Mouse (Mus musculus) kidney, embryonic 14.5 days (tissue): ENCODE results near the gene Iqschfp. TPM values are rescaled to one million over a fixed set of nuclear protein-coding genes. Genes with fewer than 3 reads are reported as not detected.

ENCODE experiments used
- ATAC-seq: fragments of 200-750 bp; cut with Nextera tagmentation; 2 replicates; pipeline ENCODE4 v1.8.0; 2017; ENCODE audit warnings: moderate number of reproducible peaks, mild to moderate bottlenecking, moderate TSS enrichment, moderate library complexity; ENCODE audit not compliant: low FRiP score, low TSS enrichment
- H3K27ac ChIP-seq: fragments of 300-500 bp; sonication (generic); 2 replicates; pipeline ENCODE4 v1.5.1; 2014; ENCODE audit warnings: low read depth, mild to moderate bottlenecking, low read length, moderate library complexity, mixed read lengths
- H3K27me3 ChIP-seq: fragments of 300-500 bp; sonication (generic); 2 replicates; pipeline ENCODE4 v1.6.1; 2014; ENCODE audit warnings: mild to moderate bottlenecking, low read length; ENCODE audit not compliant: control insufficient read depth, insufficient read depth
- H3K36me3 ChIP-seq: fragments of 300-500 bp; sonication (generic); 2 replicates; pipeline ENCODE4 v1.6.1; 2014; ENCODE audit warnings: low read length, mixed read lengths; ENCODE audit not compliant: control insufficient read depth, insufficient read depth
- H3K4me1 ChIP-seq: fragments of 300-500 bp; sonication (generic); 2 replicates; pipeline ENCODE4 v1.6.1; 2014; ENCODE audit warnings: low read length, mixed read lengths; ENCODE audit not compliant: control insufficient read depth, insufficient read depth
- H3K4me2 ChIP-seq: fragments of 300-500 bp; sonication (generic); replicated peaks from 2 replicates; pipeline ENCODE4 v1.6.1; 2014; ENCODE audit warnings: low read depth, mild to moderate bottlenecking, low read length
- H3K4me3 ChIP-seq: fragments of 300-500 bp; sonication (generic); 2 replicates; pipeline ENCODE4 v1.5.1; 2014; ENCODE audit warnings: mild to moderate bottlenecking, low read length
- H3K9ac ChIP-seq: fragments of 300-500 bp; sonication (generic); 2 replicates; pipeline ENCODE4 v1.6.1; 2014; ENCODE audit warnings: low read depth, mild to moderate bottlenecking, low read length, moderate library complexity
- H3K9me3 ChIP-seq: fragments of 300-500 bp; sonication (generic); 2 replicates; pipeline ENCODE4 v1.6.1; 2016; ENCODE audit warnings: low read length; ENCODE audit not compliant: control insufficient read depth
- WGBS: fragments of 180-500 bp; shearing (Covaris S2); extraction: QIAGEN DNeasy Blood & Tissue Kit; methylation state at CpG from one replicate; pipeline ENCODE4 v1.1.7; 2014; 5-methylcytosine and 5-hydroxymethylcytosine counted together
- polyA plus RNA-seq: library from polyadenylated mRNA; unstranded; fragments of >200 nt; fragmentation: Nextera tagmentation; extraction: Ambion mirVana; gene quantifications from 2 replicates; pipeline ENCODE4 v1.2.1, GENCODE M21; 2014

Iqschfp gene
- polyA plus RNA-seq, 1 experiment from 2014 or later, result not detected

DNA sequence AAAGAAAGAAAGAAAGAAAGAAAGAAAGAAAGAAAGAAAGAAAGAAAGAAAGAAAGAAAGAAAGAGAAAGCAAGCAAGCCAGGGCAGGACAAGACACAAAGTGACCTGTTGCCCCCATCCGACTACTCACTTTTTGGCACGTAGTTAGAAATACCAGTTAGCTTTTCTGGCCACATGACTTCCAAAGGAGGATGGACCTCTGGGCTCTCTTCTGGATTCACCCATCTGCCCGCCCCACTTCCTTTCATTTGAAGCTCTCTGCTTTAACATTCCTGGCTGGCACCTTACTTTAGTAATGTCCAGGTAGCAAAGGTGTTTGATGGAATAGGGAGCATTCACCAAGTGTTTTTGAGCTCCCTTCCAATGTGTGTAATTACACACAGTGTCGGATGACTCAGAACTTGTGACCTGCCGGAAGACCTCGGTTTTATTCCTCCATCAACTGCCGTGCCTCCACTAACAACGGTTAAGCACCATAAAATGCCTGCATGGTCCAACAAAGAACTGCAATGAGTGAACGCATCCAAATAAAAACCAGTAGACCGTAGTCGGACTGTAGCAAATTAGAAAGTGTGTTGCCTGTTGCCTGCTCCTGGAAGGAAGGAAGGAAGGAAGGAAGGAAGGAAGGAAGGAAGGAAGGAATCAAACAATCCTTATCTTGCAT lies 718.7 kb downstream of the Iqschfp start:
- Histone ChIP-seq H3K27me3 (no peaks in the 10 kb centered on the region), H3K9ac (no peak overlapping the region), H3K4me3 (no peak overlapping the region), H3K9me3 (no peaks in the 10 kb centered on the region), H3K27ac (no peak overlapping the region), H3K36me3 (no peaks in the 10 kb centered on the region), H3K4me1 (peaks cover 12% of the 10 kb centered on the region; the same call in 1 of the 2 replicates), H3K4me2 (no peak overlapping the region)
- WGBS, result 43% methylated on average over 11 of the region's 11 CpGs
- ATAC-seq, result peak; percentile 46; the same call in 1 of the 2 replicates

DNA sequence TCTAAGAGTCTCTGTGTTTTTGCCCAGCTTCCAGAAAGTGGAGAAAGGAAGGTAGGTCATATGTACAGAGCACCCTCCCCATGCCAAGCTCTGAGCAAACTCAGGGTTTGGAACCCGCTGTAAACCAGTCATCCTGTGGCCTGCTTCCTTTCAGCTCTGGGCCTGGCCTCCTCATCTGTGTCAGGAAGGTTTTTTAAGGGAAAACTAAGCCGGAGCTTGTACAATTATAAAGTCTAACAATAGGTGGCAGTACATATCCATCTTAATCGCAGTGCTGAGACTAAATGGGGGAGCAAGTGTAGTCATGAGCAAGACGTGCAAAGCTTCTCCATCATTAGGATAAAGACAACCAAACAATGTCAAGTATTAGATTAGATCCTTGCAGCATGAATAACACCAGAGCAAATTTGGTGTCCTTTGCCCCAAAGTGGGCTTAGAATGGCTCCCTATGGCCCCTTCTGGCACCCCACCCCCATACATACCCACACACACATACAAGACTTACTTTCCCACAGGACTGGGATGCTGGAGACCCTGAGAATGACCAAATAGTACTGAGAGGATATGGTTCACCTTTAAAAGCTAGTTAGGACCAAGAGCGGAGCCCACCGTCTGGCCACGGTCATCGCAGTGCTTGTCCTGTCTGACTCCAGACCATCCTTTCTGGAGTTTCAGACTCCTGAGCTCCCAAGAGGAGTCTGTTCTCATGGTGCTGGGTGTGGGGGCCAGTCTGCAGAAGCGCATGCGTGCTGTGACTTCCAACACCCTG lies 723.2 kb downstream of the Iqschfp start:
- H3K4me1 ChIP-seq, result 0 out of 2 replicates have a peak, but pooled peaks cover 5% of the 10 kb centered on the region
- H3K27ac ChIP-seq, result no peak overlapping the region
- H3K9me3 ChIP-seq, result no peaks in the 10 kb centered on the region
- H3K27me3 ChIP-seq, result no peaks in the 10 kb centered on the region
- H3K4me2 ChIP-seq, result no peak overlapping the region
- H3K9ac ChIP-seq, result no peak overlapping the region
- no peak overlapping the region for H3K4me3 ChIP-seq
- WGBS, result 72% methylated on average over 10 of the region's 10 CpGs
- no peaks in the 10 kb centered on the region for H3K36me3 ChIP-seq
- ATAC-seq, result peak; percentile 55; the same call in 1 of the 2 replicates

- Histone ChIP-seq H3K9ac (no peak overlapping the region), H3K27ac (no peak overlapping the region), H3K4me2 (no peak overlapping the region), H3K4me3 (no peak overlapping the region), H3K27me3 (no peaks in the 10 kb centered on the region), H3K4me1 (no peaks in the 10 kb centered on the region), H3K9me3 (no peaks in the 10 kb centered on the region), H3K36me3 (no peaks in the 10 kb centered on the region)
- ATAC-seq, result no peak
- 81% methylated on average over 12 of the region's 12 CpGs for WGBS
Measured at GRCm38 (mm10) chr3:68616363-68616762, 724.3 kb downstream of the Iqschfp start.

- no peaks in the 10 kb centered on the region for H3K36me3 ChIP-seq
- H3K4me3 ChIP-seq, result no peak overlapping the region
- no peak for ATAC-seq
- no peaks in the 10 kb centered on the region for H3K27me3 ChIP-seq
- no peak overlapping the region for H3K4me2 ChIP-seq
- no peaks in the 10 kb centered on the region for H3K9me3 ChIP-seq
- WGBS, result 90% methylated on average over 10 of the region's 10 CpGs
- H3K4me1 ChIP-seq, result no peaks in the 10 kb centered on the region
- H3K27ac ChIP-seq, result no peak overlapping the region
- H3K9ac ChIP-seq, result no peak overlapping the region
Measured at GRCm38 (mm10) chr3:68617708-68618107, 725.7 kb downstream of the Iqschfp start.

- Histone ChIP-seq H3K27ac (no peak overlapping the region), H3K9me3 (no peaks in the 10 kb centered on the region), H3K9ac (no peak overlapping the region), H3K4me2 (no peak overlapping the region), H3K27me3 (no peaks in the 10 kb centered on the region), H3K36me3 (0 out of 2 replicates have a peak, but pooled peaks cover 2% of the 10 kb centered on the region), H3K4me3 (no peak overlapping the region), H3K4me1 (no peaks in the 10 kb centered on the region)
- 62% methylated on average over 5 of the region's 5 CpGs for whole genome bisulfite sequencing
- no peak for ATAC-seq
Measured at GRCm38 (mm10) chr3:68619097-68619496, 727.1 kb downstream of the Iqschfp start.

DNA sequence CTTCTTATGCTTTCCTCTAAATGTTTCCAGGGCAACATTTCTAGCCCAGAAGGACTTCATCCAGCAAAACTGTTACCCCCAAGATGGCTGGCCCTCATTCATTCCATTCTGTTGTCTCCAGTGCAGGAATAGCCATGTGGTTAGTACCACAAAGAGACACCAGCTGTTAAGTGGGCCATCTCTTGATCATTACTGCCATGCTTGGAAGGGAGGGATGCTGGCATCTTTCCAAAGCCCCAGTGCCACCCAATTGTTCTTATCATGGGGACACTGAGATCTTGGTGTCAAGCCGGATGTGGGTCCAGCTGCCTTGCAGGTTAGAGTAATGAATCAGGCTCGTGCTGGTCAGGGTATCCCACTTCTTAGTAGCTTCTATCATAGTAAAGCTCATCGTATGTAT lies 729.9 kb downstream of the Iqschfp start:
- WGBS, result 89% methylated on average over 3 of the region's 3 CpGs
- H3K4me2 ChIP-seq, result no peak overlapping the region

DNA sequence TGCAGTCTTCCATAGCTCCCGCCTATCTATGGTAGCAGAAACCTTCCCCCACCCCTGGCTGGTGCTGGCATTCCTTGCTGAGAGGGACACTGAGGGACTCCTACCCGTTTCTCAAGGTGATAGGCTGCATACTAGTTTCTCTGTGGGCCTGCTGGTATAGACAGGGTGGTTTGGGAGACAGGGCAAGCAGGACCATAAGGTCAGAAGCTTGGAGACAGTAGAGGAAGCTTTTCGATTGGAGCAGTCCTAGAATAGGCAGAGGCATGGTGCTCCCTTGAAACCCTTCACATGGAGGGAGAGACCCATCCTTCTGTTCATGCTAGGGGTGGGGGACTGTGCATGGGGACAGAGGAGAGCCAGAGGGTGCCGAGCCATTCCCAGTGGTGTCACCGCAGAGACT lies 731.0 kb downstream of the Iqschfp start:
- 95% methylated on average over 5 of the region's 5 CpGs for WGBS
- H3K4me3 ChIP-seq, result no peak overlapping the region
- H3K27ac ChIP-seq, result no peak overlapping the region
- H3K9ac ChIP-seq, result no peak overlapping the region
- no peak overlapping the region for H3K4me2 ChIP-seq
- no peaks in the 10 kb centered on the region for H3K9me3 ChIP-seq
- ATAC-seq, result no peak
- H3K27me3 ChIP-seq, result no peaks in the 10 kb centered on the region
- H3K4me1 ChIP-seq, result no peaks in the 10 kb centered on the region
- 0 out of 2 replicates have a peak, but pooled peaks cover 2% of the 10 kb centered on the region for H3K36me3 ChIP-seq

More for the DNA sequence above, 729.9 kb downstream of the Iqschfp start:
- Histone ChIP-seq H3K4me3 (no peak overlapping the region), H3K36me3 (0 out of 2 replicates have a peak, but pooled peaks cover 2% of the 10 kb centered on the region), H3K27ac (no peak overlapping the region), H3K4me1 (no peaks in the 10 kb centered on the region), H3K27me3 (no peaks in the 10 kb centered on the region), H3K9ac (no peak overlapping the region), H3K9me3 (no peaks in the 10 kb centered on the region)
- ATAC-seq, result no peak

- Histone ChIP-seq H3K4me2 (no peak overlapping the region), H3K36me3 (0 out of 2 replicates have a peak, but pooled peaks cover 2% of the 10 kb centered on the region), H3K9me3 (no peaks in the 10 kb centered on the region), H3K4me1 (no peaks in the 10 kb centered on the region), H3K27ac (no peak overlapping the region), H3K4me3 (no peak overlapping the region), H3K9ac (no peak overlapping the region), H3K27me3 (no peaks in the 10 kb centered on the region)
- 88% methylated on average over 6 of the region's 6 CpGs for WGBS
- ATAC-seq, result no peak
Measured at GRCm38 (mm10) chr3:68624471-68624870, 732.4 kb downstream of the Iqschfp start.

DNA sequence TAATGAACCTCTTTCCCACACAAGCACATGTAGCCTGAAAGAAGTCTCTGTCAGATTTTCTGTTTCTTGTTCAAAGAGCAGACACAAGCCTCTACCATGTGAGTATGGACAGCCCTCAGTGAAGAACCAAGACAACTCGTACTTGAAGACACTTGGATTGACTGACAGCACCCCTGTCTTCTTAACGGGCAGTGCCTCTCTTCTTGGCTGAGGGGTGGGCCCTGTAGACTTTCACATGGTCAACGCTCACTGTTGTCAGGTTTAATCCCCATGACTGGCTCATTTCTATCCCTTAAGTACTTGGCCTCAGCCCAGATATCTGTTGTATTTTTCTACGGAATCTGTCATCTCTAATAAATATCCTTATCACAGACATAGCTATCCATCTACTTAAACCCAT lies 738.2 kb downstream of the Iqschfp start:
- ATAC-seq, result no peak
- WGBS, result 80% methylated on average over 4 of the region's 4 CpGs

More for the DNA sequence above, 738.2 kb downstream of the Iqschfp start:
- Histone ChIP-seq H3K4me2 (no peak overlapping the region), H3K9me3 (no peaks in the 10 kb centered on the region), H3K27me3 (no peaks in the 10 kb centered on the region), H3K4me1 (no peaks in the 10 kb centered on the region), H3K36me3 (no peaks in the 10 kb centered on the region), H3K4me3 (no peak overlapping the region), H3K9ac (no peak overlapping the region), H3K27ac (no peak overlapping the region)
